Mouse (Mus musculus) heart, embryonic 15.5 days (tissue): ENCODE measurements around the gene St3gal3. TPM values are rescaled to one million over a fixed set of nuclear protein-coding genes. Genes with fewer than 3 reads are reported as not detected.
A peak's percentile ranks its signal among the peaks of the same experiment; 100 is the strongest.

Experiments
- ATAC-seq: fragments of 200-750 bp; cut with Nextera tagmentation; replicated peaks from 2 replicates; pipeline ENCODE4 v1.8.0; 2017; ENCODE audit warnings: low read depth, moderate TSS enrichment; ENCODE audit not compliant: insufficient number of reproducible peaks, insufficient read depth, low FRiP score
- H3K27ac ChIP-seq: fragments of 300-500 bp; sonication (generic); 2 replicates; pipeline ENCODE4 v1.5.1; 2015; ENCODE audit warnings: mild to moderate bottlenecking, inconsistent platforms
- H3K27me3 ChIP-seq: fragments of 300-500 bp; sonication (generic); 2 replicates; pipeline ENCODE4 v1.6.1; 2015; ENCODE audit warnings: inconsistent platforms
- H3K36me3 ChIP-seq: fragments of 300-500 bp; sonication (generic); 2 replicates; pipeline ENCODE4 v1.6.1; 2015; ENCODE audit warnings: mild to moderate bottlenecking, inconsistent platforms
- H3K4me1 ChIP-seq: fragments of 300-500 bp; sonication (generic); replicated peaks from 2 replicates; pipeline ENCODE4 v1.6.1; 2015; ENCODE audit warnings: inconsistent platforms
- H3K4me2 ChIP-seq: fragments of 300-500 bp; sonication (generic); 2 replicates; pipeline ENCODE4 v1.6.1; 2015; ENCODE audit warnings: inconsistent platforms, mild to moderate bottlenecking, moderate library complexity
- H3K4me3 ChIP-seq: fragments of 300-500 bp; sonication (generic); 2 replicates; pipeline ENCODE4 v1.5.1; 2015; ENCODE audit warnings: mild to moderate bottlenecking, inconsistent platforms
- H3K9ac ChIP-seq: fragments of 300-500 bp; sonication (generic); 2 replicates; pipeline ENCODE4 v1.6.1; 2015; ENCODE audit warnings: mild to moderate bottlenecking, inconsistent platforms
- H3K9me3 ChIP-seq: fragments of 300-500 bp; sonication (generic); replicated peaks from 2 replicates; pipeline ENCODE4 v1.6.1; 2016; ENCODE audit warnings: inconsistent platforms
- WGBS: fragments of 180-500 bp; shearing (Covaris S2); methylation state at CpG from one replicate; pipeline ENCODE4 v1.1.7; 2015; ENCODE audit warnings: mixed read lengths; 5-methylcytosine and 5-hydroxymethylcytosine counted together
- polyA plus RNA-seq: library from polyadenylated mRNA; unstranded; fragments of >200 nt; fragmentation: Nextera tagmentation; extraction: Ambion mirVana; gene quantifications from 2 replicates; pipeline ENCODE4 v1.2.1, GENCODE M21; 2015

Gene St3gal3
- polyA plus RNA-seq, 1 experiment from 2014 or later = 7.5 TPM

- Histone ChIP-seq H3K27me3 (no peaks in the 10 kb centered on the region), H3K4me2 (peak overlapping the region; percentile 89), H3K9me3 (no peaks in the 10 kb centered on the region), H3K4me1 (peaks cover 35% of the 10 kb centered on the region), H3K27ac (no peak overlapping the region), H3K36me3 (peaks cover 21% of the 10 kb centered on the region), H3K4me3 (peak overlapping the region; percentile 88), H3K9ac (no peak overlapping the region)
- 75% methylated on average over 2 of the region's 2 CpGs for WGBS
- no peak for ATAC-seq
Observed at GRCm38 (mm10) chr4:117887920-117888319, 246.8 kb downstream of the St3gal3 start.

GRCm38 (mm10) chr4:117887133-117887532 lies 247.6 kb downstream of the St3gal3 start, which contains the start of gene Atp6v0b:
Gene Atp6v0b (minus strand): TSS chr4:117887333.
- no peaks in the 10 kb centered on the region for H3K27me3 ChIP-seq
- peak within 1 kb of the TSS; percentile 88 for H3K4me3 ChIP-seq
- peak within 1 kb of the TSS; percentile 89 for H3K4me2 ChIP-seq
- no peaks in the 10 kb centered on the region for H3K9me3 ChIP-seq
- WGBS = under 1% methylated on average over 37 of the region's 37 CpGs
- peak within 1 kb of the TSS; percentile 93 for H3K9ac ChIP-seq
- H3K4me1 ChIP-seq = peaks cover 41% of the 10 kb centered on the region
- H3K27ac ChIP-seq = peak within 1 kb of the TSS; percentile 62
- peaks cover 21% of the 10 kb centered on the region for H3K36me3 ChIP-seq
- peak; percentile 81 for ATAC-seq

- peak overlapping the region; percentile 88 for H3K4me3 ChIP-seq
- no peaks in the 10 kb centered on the region for H3K9me3 ChIP-seq
- peaks cover 40% of the 10 kb centered on the region for H3K4me1 ChIP-seq
- no peaks in the 10 kb centered on the region for H3K27me3 ChIP-seq
- peak overlapping the region; percentile 89 for H3K4me2 ChIP-seq
- peak overlapping the region; percentile 93 for H3K9ac ChIP-seq
- 2% methylated on average over 24 of the region's 24 CpGs for WGBS
- peaks cover 21% of the 10 kb centered on the region for H3K36me3 ChIP-seq
- H3K27ac ChIP-seq = peak overlapping the region; percentile 62
- ATAC-seq = no peak
Observed at GRCm38 (mm10) chr4:117886644-117887043, 248.1 kb downstream of the St3gal3 start.

- Histone ChIP-seq H3K36me3 (peaks cover 21% of the 10 kb centered on the region), H3K4me2 (peak overlapping the region; percentile 89), H3K27me3 (no peaks in the 10 kb centered on the region), H3K9me3 (no peaks in the 10 kb centered on the region), H3K27ac (no peak overlapping the region), H3K4me1 (peaks cover 35% of the 10 kb centered on the region), H3K9ac (0 out of 2 replicates have a peak overlapping the region, but pooled peaks have one; percentile 93), H3K4me3 (peak overlapping the region; percentile 88)
- no peak for ATAC-seq
- 74% methylated on average over 9 of the region's 9 CpGs for WGBS
Observed at GRCm38 (mm10) chr4:117885994-117886393, 248.7 kb downstream of the St3gal3 start.

- peaks cover 32% of the 10 kb centered on the region for H3K4me1 ChIP-seq
- no peak overlapping the region for H3K27ac ChIP-seq
- no peak overlapping the region for H3K4me2 ChIP-seq
- H3K9me3 ChIP-seq = no peaks in the 10 kb centered on the region
- no peak for ATAC-seq
- no peak overlapping the region for H3K9ac ChIP-seq
- peaks cover 19% of the 10 kb centered on the region for H3K36me3 ChIP-seq
- H3K27me3 ChIP-seq = no peaks in the 10 kb centered on the region
- no peak overlapping the region for H3K4me3 ChIP-seq
- WGBS = 93% methylated on average over 10 of the region's 10 CpGs
Observed at GRCm38 (mm10) chr4:117885093-117885492, 249.6 kb downstream of the St3gal3 start.

GRCm38 (mm10) chr4:117884146-117884545 lies 250.6 kb downstream of the St3gal3 start:
- Histone ChIP-seq H3K9me3 (no peaks in the 10 kb centered on the region), H3K4me3 (no peak overlapping the region), H3K9ac (0 out of 2 replicates have a peak overlapping the region, but pooled peaks have one; percentile 84), H3K36me3 (peaks cover 16% of the 10 kb centered on the region), H3K27me3 (no peaks in the 10 kb centered on the region), H3K4me1 (peaks cover 32% of the 10 kb centered on the region), H3K27ac (no peak overlapping the region), H3K4me2 (peak overlapping the region; percentile 91)
- no peak for ATAC-seq
- 100% methylated on average over 1 of the region's 1 CpGs for WGBS

- Histone ChIP-seq H3K4me1 (peaks cover 36% of the 10 kb centered on the region), H3K36me3 (peaks cover 16% of the 10 kb centered on the region), H3K9ac (peak within 1 kb of the TSS; percentile 84), H3K27ac (peak within 1 kb of the TSS; percentile 55), H3K27me3 (no peaks in the 10 kb centered on the region), H3K4me2 (peak within 1 kb of the TSS; percentile 91), H3K4me3 (peak within 1 kb of the TSS; percentile 80), H3K9me3 (no peaks in the 10 kb centered on the region)
- peak; percentile 44 for ATAC-seq
- 1% methylated on average over 75 of the region's 103 CpGs for WGBS
Observed at GRCm38 (mm10) chr4:117882701-117883691, 251.7 kb downstream of the St3gal3 start, which contains the start of gene B4galt2. Gene B4galt2 (minus strand): TSS chr4:117883487.

Other genes starting within 250 kb of the St3gal3 start
- gene Atp6v0b, start 247.6 kb downstream of the St3gal3 start, polyA plus RNA-seq = 197 and 216 TPM in 2 replicates
- 9.5 and 11.5 TPM in 2 replicates for gene Dph2, start 242.9 kb downstream of the St3gal3 start, polyA plus RNA-seq
- 33.4 and 48.1 TPM in 2 replicates for gene Ipo13, start 219.9 kb downstream of the St3gal3 start, polyA plus RNA-seq
- gene Artn, start 205.2 kb downstream of the St3gal3 start, polyA plus RNA-seq = 0.65 and 1.2 TPM in 2 replicates
- 17.8 and 23.4 TPM in 2 replicates for gene Kdm4a, start 45.1 kb upstream of the St3gal3 start, polyA plus RNA-seq
- gene Ptprf, start 156.5 kb upstream of the St3gal3 start, polyA plus RNA-seq = 16.7 and 32.2 TPM in 2 replicates